Mouse (Mus musculus) midbrain, embryonic 14.5 days (tissue): ENCODE measurements around the gene Dnmbp. TPM values are rescaled to one million over a fixed set of nuclear protein-coding genes. Genes with fewer than 3 reads are reported as not detected.

Experiments
- ATAC-seq: fragments of 200-750 bp; cut with Nextera tagmentation; 2 replicates; pipeline ENCODE4 v1.8.0; 2017; ENCODE audit warnings: moderate number of reproducible peaks, moderate library complexity; ENCODE audit not compliant: low FRiP score, low TSS enrichment
- DNase-seq: peaks from one replicate; pipeline ENCODE4 v3.0.0-alpha.2; 2015
- H3K27ac ChIP-seq: fragments of 300-500 bp; sonication (generic); replicated peaks from 2 replicates; pipeline ENCODE4 v1.5.1; 2014; ENCODE audit warnings: mild to moderate bottlenecking, low read depth, low read length, moderate library complexity
- H3K27me3 ChIP-seq: fragments of 300-500 bp; sonication (generic); 2 replicates; pipeline ENCODE4 v1.6.1; 2014; ENCODE audit warnings: low read length, control low read depth, mixed read lengths; ENCODE audit not compliant: control insufficient read depth, insufficient read depth
- H3K36me3 ChIP-seq: fragments of 300-500 bp; sonication (generic); 2 replicates; pipeline ENCODE4 v1.6.1; 2014; ENCODE audit warnings: low read length, control low read depth; ENCODE audit not compliant: control insufficient read depth, insufficient read depth
- H3K4me1 ChIP-seq: fragments of 300-500 bp; sonication (generic); 2 replicates; pipeline ENCODE4 v1.6.1; 2014; ENCODE audit warnings: mild to moderate bottlenecking, antibody characterized with exemption, low read length, control low read depth; ENCODE audit not compliant: control insufficient read depth, insufficient read depth
- H3K4me2 ChIP-seq: fragments of 300-500 bp; sonication (generic); 2 replicates; pipeline ENCODE4 v1.6.1; 2014; ENCODE audit warnings: mild to moderate bottlenecking, low read length, moderate library complexity
- H3K4me3 ChIP-seq: fragments of 300-500 bp; sonication (generic); replicated peaks from 2 replicates; pipeline ENCODE4 v1.5.1; 2014; ENCODE audit warnings: low read depth, low read length
- H3K9ac ChIP-seq: fragments of 300-500 bp; sonication (generic); replicated peaks from 2 replicates; pipeline ENCODE4 v1.6.1; 2014; ENCODE audit warnings: mild to moderate bottlenecking, low read length, moderate library complexity
- H3K9me3 ChIP-seq: fragments of 300-500 bp; sonication (generic); 2 replicates; pipeline ENCODE4 v1.6.1; 2016; ENCODE audit warnings: low read length, control low read depth, mixed read lengths; ENCODE audit not compliant: control insufficient read depth
- WGBS: fragments of 180-500 bp; shearing (Covaris S2); extraction: QIAGEN DNeasy Blood & Tissue Kit; methylation state at CpG from one replicate; pipeline ENCODE4 v1.1.7; 2014; 5-methylcytosine and 5-hydroxymethylcytosine counted together
- polyA plus RNA-seq: library from polyadenylated mRNA; unstranded; fragments of >200 nt; fragmentation: Nextera tagmentation; extraction: Ambion mirVana; gene quantifications from 2 replicates; pipeline ENCODE4 v1.2.1, GENCODE M21; 2014

The Dnmbp gene
- polyA plus RNA-seq, 1 experiment from 2014 or later, result 8.6 TPM

DNA sequence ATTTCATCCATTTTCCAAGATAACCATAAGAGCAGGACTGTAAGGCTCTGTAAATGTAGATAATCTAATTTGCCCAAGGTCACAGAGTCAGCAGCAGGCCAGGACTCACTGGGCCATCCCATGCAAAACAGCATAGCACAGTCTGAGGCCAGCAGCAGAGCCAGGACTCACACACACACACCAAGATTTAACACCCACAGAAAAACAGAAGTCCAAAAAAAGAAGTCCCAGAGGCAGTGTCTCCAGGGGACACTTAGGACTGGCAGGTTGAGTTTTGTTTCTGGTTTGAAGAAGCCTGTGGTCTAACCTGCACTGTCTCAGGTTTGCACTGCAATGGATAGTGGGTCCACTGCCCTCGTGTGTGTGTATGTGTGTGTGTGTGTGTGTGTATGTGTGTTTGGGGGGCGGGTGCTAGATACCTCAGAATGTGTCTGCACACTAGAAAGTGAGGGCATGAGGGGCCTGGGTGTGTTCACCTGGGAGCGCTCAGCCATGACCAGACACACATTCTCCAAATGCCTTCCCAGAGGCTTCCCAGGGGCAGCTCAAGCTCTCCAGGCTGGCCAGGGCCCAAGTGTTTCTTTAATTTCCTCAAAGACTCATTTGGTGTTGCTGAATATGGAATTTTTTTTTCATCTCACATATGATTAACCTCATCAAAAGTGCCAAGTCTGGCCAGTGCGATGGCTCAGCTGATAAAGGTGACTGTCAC lies 27.1 kb downstream of the Dnmbp start:
- H3K4me3 ChIP-seq, result no peak overlapping the region
- no peaks in the 10 kb centered on the region for H3K27me3 ChIP-seq
- H3K9me3 ChIP-seq, result no peaks in the 10 kb centered on the region
- H3K9ac ChIP-seq, result no peak overlapping the region
- H3K36me3 ChIP-seq, result 0 out of 2 replicates have a peak, but pooled peaks cover 3% of the 10 kb centered on the region
- DNase-seq (no peak), ATAC-seq (no peak)
- H3K4me1 ChIP-seq, result no peaks in the 10 kb centered on the region
- H3K27ac ChIP-seq, result no peak overlapping the region
- WGBS, result 83% methylated on average over 4 of the region's 4 CpGs
- no peak overlapping the region for H3K4me2 ChIP-seq

GRCm38 (mm10) chr19:43906492-43906891 lies 33.5 kb downstream of the Dnmbp start:
- no peak overlapping the region for H3K27ac ChIP-seq
- no peak for DNase-seq
- H3K9me3 ChIP-seq, result no peaks in the 10 kb centered on the region
- no peak for ATAC-seq
- no peaks in the 10 kb centered on the region for H3K27me3 ChIP-seq
- H3K4me2 ChIP-seq, result no peak overlapping the region
- H3K9ac ChIP-seq, result no peak overlapping the region
- no peak overlapping the region for H3K4me3 ChIP-seq
- WGBS, result 94% methylated on average over 7 of the region's 7 CpGs
- H3K36me3 ChIP-seq, result peaks cover 9% of the 10 kb centered on the region; the same call in 1 of the 2 replicates
- no peaks in the 10 kb centered on the region for H3K4me1 ChIP-seq

GRCm38 (mm10) chr19:43905985-43906384 lies 34.0 kb downstream of the Dnmbp start:
- Histone ChIP-seq H3K36me3 (peaks cover 10% of the 10 kb centered on the region; the same call in 1 of the 2 replicates), H3K4me3 (no peak overlapping the region), H3K27ac (no peak overlapping the region), H3K4me1 (no peaks in the 10 kb centered on the region), H3K9me3 (no peaks in the 10 kb centered on the region), H3K4me2 (no peak overlapping the region), H3K27me3 (no peaks in the 10 kb centered on the region), H3K9ac (no peak overlapping the region)
- 51% methylated on average over 5 of the region's 5 CpGs for WGBS
- DNase-seq (peak; percentile 55), ATAC-seq (no peak)

- no peak for DNase-seq
Observed at GRCm38 (mm10) chr19:43905136-43905535, 34.9 kb downstream of the Dnmbp start.

DNA sequence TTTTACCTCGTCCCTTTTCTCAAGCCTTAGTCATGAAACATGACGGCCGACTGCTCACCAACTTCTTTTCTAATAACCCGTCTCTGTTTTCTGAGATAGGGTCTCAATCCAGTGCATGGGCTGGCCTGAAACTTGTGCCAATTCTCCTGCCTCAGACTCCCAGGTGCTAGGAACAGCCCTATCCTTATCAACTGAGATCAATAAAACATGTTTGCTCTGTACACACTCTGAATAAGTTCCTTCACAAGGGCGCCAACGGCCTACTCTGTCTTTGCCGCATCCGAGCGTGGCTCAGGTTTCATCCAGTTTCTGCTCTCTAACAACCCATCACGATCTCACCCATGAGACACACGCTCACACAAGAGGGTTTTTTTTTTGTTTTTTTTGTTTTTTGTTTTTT lies 35.7 kb downstream of the Dnmbp start:
- Histone ChIP-seq H3K36me3 (peaks cover 10% of the 10 kb centered on the region; the same call in 1 of the 2 replicates), H3K4me2 (no peak overlapping the region), H3K27me3 (no peaks in the 10 kb centered on the region), H3K4me1 (no peaks in the 10 kb centered on the region), H3K9me3 (no peaks in the 10 kb centered on the region), H3K27ac (no peak overlapping the region), H3K4me3 (no peak overlapping the region), H3K9ac (no peak overlapping the region)
- WGBS, result 90% methylated on average over 11 of the region's 11 CpGs
- ATAC-seq (no peak), DNase-seq (no peak)

More at GRCm38 (mm10) chr19:43905136-43905535, 34.9 kb downstream of the Dnmbp start:
- no peak overlapping the region for H3K4me3 ChIP-seq
- no peak overlapping the region for H3K4me2 ChIP-seq
- ATAC-seq, result no peak
- H3K36me3 ChIP-seq, result peaks cover 10% of the 10 kb centered on the region; the same call in 1 of the 2 replicates
- no peaks in the 10 kb centered on the region for H3K27me3 ChIP-seq
- no peak overlapping the region for H3K9ac ChIP-seq
- 13% methylated on average over 8 of the region's 8 CpGs for WGBS
- no peaks in the 10 kb centered on the region for H3K9me3 ChIP-seq
- no peaks in the 10 kb centered on the region for H3K4me1 ChIP-seq
- H3K27ac ChIP-seq, result no peak overlapping the region

DNA sequence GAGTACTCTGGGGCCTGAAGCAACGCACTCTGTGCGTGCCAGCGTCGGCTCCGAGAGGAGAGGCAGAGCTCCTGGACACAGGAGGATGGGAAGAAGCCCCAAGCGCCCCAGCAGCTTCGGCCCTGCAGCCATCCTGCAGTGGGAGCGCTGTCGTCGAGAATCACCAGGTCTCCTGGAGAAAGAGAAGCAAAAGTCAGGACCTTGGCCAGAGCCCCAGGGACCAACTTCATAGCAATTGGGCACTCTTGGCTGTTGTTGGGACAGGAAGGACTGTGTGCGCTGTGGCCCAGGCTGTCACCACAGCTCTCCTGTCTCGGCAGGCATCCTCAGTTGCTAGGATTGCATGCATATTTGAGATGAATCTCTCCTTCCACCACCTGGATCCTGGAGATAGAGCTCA lies 37.1 kb downstream of the Dnmbp start:
- H3K9ac ChIP-seq, result no peak overlapping the region
- WGBS, result 54% methylated on average over 12 of the region's 12 CpGs
- no peak overlapping the region for H3K4me3 ChIP-seq
- no peak overlapping the region for H3K27ac ChIP-seq
- H3K4me1 ChIP-seq, result no peaks in the 10 kb centered on the region
- DNase-seq, result no peak
- peaks cover 10% of the 10 kb centered on the region; the same call in 1 of the 2 replicates for H3K36me3 ChIP-seq
- H3K27me3 ChIP-seq, result no peaks in the 10 kb centered on the region
- no peak for ATAC-seq
- no peaks in the 10 kb centered on the region for H3K9me3 ChIP-seq
- H3K4me2 ChIP-seq, result no peak overlapping the region

DNA sequence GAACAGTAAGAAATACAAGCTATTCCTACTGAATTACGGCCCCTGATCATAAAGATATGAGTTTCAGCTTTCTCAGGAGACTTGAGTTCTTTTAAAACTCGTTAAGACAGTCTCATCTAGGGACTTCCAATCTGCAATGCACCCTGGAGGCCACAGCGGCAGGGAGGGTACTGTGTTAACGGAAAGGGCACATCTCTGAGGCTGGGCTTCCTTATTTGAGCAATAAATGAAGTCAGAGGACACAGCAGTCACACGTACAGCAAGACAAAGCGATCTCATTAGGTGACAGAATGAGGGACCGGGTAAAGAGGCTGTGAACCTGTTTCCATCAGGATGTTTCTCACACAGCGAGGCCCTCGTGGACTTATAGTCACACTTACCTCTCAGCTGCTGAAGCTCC lies 39.3 kb downstream of the Dnmbp start:
- no peak overlapping the region for H3K4me3 ChIP-seq
- H3K9ac ChIP-seq, result no peak overlapping the region
- H3K4me1 ChIP-seq, result no peaks in the 10 kb centered on the region
- peaks cover 10% of the 10 kb centered on the region; the same call in 1 of the 2 replicates for H3K36me3 ChIP-seq
- no peak overlapping the region for H3K4me2 ChIP-seq
- ATAC-seq (no peak), DNase-seq (no peak)
- H3K27ac ChIP-seq, result no peak overlapping the region
- no peaks in the 10 kb centered on the region for H3K9me3 ChIP-seq
- no peaks in the 10 kb centered on the region for H3K27me3 ChIP-seq
- 86% methylated on average over 9 of the region's 9 CpGs for WGBS

- no peak overlapping the region for H3K9ac ChIP-seq
- WGBS, result 85% methylated on average over 10 of the region's 10 CpGs
Observed at GRCm38 (mm10) chr19:43898547-43898946, 41.4 kb downstream of the Dnmbp start.

GRCm38 (mm10) chr19:43896441-43896840 lies 43.5 kb downstream of the Dnmbp start:
- WGBS, result 95% methylated on average over 14 of the region's 14 CpGs
- no peak for DNase-seq

More at GRCm38 (mm10) chr19:43898547-43898946, 41.4 kb downstream of the Dnmbp start:
- no peak for DNase-seq
- no peak overlapping the region for H3K4me2 ChIP-seq
- no peaks in the 10 kb centered on the region for H3K27me3 ChIP-seq
- no peak overlapping the region for H3K27ac ChIP-seq
- H3K36me3 ChIP-seq, result peaks cover 10% of the 10 kb centered on the region; the same call in 1 of the 2 replicates
- no peak for ATAC-seq
- H3K9me3 ChIP-seq, result no peaks in the 10 kb centered on the region
- H3K4me1 ChIP-seq, result no peaks in the 10 kb centered on the region
- no peak overlapping the region for H3K4me3 ChIP-seq

More at GRCm38 (mm10) chr19:43896441-43896840, 43.5 kb downstream of the Dnmbp start:
- Histone ChIP-seq H3K4me2 (no peak overlapping the region), H3K36me3 (peaks cover 3% of the 10 kb centered on the region; the same call in 1 of the 2 replicates), H3K9ac (no peak overlapping the region), H3K9me3 (no peaks in the 10 kb centered on the region), H3K4me3 (no peak overlapping the region), H3K27me3 (no peaks in the 10 kb centered on the region), H3K4me1 (no peaks in the 10 kb centered on the region), H3K27ac (no peak overlapping the region)
- ATAC-seq, result no peak
